Mouse (Mus musculus): ENCODE measurements at regions not wholly inside any gene's neighbourhood (a gene's known extent, or its start where the extent isn't known, plus 50 kb on each side); places are given as distances from the start of the nearest gene placed in this dataset.

DNA sequence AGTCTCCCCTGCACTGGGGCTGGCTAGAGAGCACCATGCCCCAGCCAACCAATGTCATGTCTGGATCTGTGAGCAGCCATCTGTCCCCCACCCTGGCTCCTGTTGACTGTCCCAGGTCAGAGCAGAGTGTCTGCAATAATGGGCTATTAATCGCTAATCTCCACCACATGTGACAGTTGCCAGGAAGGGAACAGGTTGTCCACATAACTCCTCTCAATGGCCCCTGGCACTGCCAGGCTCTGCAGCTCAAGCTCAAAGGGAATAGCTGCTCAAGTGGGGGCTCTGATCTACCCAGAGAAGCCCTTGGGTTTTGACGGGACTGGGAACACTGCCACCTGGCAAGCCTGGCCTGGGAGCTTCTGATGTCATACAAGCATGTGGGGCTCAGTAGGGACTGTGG, 231.4 kb downstream of the Cryba4 start:
- DNase-seq (ENCODE audit: low spot score): peak; percentile 83

DNA sequence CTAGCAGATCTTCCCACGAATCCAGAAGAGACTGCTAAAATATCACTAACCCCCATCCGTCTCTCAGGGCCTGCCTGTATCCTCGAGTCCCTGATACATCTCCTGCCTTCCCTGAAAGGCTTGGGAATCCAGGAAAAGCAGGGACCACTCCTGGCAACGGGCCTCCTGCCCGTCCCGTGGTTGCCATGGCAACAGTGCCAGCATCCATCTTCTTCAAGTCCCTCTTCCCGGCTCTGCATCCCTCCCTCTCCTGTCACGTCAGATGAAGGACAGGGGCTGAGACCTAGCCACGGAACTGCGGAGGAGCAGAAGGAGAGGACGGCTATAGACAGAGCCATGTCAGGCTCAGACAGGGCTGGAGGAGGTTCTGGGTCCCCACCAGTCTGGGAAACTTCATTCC, 222.4 kb downstream of the Cryba4 start:
- no peak for DNase-seq (ENCODE audit: low spot score)

DNA sequence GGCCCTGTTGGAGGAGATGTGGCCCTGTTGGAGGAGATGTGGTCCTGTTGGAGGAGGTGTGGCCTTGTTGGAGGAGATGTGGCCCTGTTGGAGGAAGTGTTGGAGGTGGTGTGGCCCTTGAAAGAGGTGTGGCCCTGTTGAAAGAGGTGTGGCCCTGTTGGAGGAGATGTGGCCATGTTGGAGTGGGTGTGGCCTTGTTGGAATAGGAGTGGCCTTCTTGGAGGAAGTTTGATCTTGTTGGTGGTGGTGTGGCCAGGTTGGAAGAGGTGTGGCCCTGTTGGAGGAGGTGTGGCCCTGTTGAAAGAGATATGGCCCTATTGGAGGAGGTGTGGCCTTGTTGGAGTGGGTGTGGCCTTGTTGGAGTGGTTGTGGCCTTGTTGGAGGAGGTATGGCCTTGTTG, 220.3 kb downstream of the Cryba4 start:
- DNase-seq (ENCODE audit: low spot score): no peak

DNA sequence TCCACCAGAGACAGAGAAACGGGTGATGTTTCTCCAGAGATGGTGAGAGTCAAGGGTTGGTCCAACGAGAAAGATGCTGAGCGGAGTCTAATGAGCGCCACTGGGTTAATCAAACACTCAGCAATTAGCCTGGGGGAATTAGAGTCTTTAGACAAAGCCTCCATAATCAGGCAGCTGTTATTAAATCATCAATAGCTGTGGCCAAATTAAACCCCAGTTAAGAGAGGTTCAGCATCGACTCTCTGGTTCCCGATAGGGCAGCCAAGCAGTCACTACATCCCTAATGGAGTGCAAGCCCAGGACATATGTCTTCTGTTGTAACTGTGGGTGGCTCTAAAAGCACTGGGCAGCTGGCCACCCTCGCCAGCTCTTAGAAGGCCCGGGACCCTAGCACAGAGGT, 216.9 kb downstream of the Cryba4 start:
- DNase-seq (ENCODE audit: low spot score): no peak

DNA sequence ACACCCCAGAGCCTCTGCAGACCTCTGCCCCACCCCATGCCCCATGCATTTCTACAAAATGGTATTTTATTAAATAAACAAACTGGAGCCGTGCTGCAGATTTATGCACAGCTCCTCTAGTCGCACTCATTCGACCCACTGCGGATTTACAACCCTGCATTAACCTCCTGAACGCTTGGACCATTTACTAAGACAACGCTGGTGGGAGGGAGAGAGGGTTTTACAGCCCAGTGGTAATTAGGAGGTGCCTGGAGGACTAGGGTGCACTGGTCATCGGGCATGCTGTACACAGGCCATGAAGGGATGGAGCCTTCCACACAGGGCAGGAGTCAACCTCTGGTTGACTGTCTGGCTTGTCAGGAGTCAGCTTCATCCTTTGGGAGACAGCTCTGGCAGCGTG, 215.2 kb downstream of the Cryba4 start:
- DNase-seq (ENCODE audit: low spot score): no peak

DNA sequence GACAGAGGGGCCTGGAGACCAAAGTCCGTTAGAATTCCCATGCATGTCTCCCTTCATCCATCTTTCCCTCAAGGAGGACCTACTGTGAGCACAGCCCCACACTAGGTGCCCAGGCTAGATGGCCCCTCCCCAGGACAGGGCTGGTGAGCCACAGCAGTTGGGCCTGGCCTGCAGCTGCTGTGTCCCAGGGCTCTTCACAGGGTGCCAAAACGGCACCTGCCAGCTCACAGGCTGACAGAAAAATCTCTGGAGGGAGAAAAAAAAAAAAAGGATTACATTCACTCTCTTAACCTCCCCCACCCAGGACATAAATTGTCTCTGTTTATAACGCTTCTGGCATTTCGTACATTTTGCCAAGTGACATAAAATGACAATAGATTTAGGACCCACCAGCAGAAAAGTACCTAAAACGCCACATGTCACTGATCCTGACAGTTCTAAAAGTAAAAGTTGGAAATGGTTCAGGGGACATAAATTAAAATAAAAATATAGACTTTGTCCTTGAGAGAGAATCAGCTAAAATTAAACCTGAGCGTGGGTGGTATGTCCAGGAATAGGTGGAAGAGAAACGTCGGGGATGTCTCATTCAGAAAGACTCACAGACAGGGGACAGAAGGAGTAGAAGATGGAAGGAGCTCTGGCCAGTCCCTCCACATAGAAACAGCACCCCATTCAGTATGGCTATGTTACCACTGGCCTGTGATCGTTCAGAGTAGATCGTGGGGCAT, 212.5 kb downstream of the Cryba4 start:
- DNase-seq (ENCODE audit: low spot score): no peak

DNA sequence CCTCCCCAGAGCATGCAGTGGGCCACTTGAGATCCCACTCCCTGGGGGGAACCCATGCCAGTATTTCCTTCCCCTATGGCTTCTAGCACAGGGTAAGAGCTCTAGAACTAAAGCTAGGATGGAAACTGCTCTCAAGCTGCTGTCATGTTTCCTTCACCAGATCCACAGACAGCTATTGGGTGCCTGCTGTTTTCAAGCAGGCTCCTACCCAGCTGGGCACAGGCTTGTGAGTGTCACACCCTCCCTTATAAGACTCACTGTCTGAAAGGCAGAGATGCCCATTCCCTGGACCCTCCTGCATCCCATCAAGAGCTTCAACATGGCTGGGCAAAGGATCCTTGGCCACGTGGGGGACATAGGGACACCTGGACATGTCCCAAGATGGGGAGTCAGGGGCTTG, 211.6 kb downstream of the Cryba4 start:
- DNase-seq (ENCODE audit: low spot score): no peak

DNA sequence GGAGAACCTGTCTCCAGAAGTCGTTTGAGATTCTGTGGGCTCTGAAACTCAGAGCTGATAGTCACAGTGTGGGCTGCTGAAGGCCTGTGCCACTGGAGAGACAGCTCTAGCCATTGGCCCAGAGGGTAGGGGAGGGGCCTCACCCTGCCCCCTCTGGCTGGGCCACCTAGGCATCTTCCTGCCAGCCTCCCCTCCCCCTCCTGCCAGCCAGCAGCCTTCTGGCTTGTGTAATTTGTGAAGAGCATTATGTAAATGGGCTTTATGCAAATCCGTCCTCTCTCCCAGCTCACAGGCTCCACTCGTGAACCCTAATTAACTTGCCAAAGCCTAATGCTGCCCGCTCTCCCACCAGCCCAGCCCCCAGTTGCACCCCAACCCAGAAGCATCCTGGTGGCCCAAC, 211.0 kb downstream of the Cryba4 start:
- DNase-seq (ENCODE audit: low spot score): no peak

DNA sequence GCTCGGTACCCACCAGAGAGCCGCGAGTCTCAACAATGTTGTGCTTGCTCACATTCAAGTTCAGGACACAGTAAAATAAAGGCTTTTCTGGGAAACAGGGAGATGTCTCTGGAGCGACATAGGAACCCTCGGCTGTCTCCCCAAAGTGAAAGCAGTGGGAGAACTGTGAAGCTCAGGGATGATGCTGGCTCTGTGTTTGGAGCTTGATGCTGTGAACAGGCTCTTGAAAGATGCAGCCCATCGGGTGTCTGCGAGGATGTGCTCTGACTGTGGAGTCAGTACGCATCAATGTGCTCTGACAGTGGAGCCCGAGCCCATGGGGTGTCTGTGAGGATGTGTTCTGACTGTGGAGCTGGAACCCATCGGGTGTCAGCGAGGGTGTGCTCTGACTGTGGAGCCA, 210.1 kb downstream of the Cryba4 start:
- no peak for DNase-seq (ENCODE audit: low spot score)

DNA sequence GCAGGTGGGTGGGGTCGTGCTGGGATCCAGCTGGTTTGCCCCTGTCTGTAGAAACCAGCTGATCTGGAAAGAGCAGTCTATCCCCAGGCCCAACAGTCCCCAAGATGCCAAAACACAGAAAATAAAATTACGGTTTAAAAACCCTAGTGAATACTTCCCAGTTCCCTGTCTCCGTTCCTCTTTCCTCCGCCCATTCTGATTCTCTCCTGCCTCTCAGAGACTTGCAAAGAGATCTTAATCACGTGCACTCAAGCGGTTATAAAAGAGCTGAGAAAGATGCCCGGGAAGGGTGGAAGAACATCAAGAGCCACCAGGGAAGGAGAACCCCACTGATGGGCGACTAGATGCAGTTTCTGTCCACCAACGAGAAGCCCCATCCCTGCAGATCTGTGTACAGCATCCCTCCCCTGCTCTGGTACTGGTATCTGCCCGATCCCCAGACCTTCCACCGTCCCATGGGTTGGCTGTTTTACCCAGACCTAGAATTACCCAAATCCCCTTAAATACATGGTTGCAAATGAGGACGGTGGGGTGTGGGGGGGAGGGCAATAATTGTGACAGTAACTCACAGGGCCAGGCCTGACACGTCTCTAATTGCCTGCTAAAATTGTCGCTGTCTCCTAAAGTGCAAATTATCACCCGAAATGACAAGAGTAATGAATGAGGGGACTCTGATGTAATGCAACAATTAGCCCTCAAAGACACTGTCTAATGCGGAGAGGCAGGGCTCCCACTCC, 202.1 kb downstream of the Cryba4 start:
- no peak for DNase-seq (ENCODE audit: low spot score)

DNA sequence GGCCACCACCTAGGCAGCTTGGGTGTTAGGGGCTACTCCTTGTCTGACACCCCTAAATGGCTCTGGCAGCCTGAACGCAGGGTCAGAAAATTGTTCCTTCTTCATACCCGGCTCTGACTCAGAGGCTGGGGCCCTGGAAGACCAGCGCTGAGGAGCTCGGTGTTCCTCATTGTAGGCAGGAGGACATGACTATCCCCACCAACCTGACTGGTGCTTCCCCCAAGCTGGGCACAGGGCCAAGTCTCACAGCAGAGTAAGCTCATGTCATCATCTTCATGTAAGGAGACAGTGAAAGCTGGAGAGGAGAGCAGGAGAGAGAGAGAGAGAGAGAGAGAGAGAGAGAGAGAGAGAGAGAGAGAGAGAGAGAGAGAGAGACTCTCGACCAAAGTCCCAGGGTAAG, 201.4 kb downstream of the Cryba4 start:
- DNase-seq (ENCODE audit: low spot score): no peak

DNA sequence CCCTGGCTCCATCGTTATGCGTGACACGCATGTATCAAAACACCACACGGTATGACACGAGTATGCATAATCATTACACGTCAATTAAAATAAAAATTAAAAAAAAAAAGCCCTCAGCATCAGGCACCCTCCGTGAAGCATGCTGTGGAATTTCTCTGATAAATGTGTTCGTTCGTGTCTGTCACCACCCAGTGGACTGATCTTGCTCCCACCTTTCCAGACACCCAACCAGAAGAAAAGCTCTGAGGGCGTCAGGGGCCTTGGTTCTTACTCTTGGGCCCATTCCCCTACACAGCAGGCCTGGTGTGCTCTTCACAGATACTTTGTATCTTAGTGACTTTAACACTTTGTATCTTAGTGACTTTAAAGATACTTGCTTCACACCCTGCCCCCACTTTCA, 200.5 kb downstream of the Cryba4 start:
- no peak for DNase-seq (ENCODE audit: low spot score)

DNA sequence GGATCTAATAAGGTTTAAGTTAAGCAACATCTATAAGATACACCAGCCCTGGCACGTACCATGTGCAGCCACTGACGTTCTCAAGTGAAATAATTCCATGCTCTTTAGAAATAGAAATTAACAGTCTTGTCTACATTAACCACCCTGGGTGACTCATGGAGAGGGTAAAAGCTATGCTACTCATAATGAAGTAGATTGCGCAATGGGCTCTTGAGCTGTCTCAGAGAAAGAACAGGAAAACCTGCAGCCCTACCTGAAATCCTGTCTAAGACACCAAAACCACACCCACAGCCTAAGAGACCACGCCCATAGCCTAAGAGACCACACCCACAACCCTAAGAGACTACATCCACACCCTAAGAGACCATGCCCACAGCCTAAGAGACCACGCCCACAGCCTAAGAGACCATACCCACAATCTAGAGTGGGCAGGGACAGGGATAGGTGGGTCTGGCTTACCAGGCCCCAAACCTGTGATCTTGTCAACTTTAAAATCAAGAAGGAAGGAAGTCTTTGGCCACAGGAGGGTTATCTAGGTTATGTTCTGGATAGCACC, 198.6 kb downstream of the Cryba4 start:
- no peak for DNase-seq (ENCODE audit: low spot score)

DNA sequence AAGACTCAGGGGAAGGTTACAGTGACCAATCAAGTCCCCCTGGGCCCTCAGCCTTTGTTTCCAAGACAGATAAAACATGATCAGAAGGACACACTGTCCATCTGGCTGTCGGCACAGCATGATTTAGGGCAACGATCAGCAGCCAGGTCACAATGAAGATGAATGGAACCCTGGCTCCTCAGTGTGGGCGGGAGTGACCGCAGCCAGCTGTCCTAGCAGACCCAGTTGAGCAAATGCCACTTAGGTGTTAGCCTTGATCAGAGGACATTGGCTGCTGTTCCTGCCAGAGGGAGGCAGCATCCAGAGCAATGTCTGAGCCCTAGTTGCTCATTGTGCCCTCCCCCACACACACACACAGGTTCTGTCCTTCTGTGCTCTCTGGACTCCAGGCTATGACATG, 197.3 kb downstream of the Cryba4 start:
- DNase-seq (ENCODE audit: low spot score): no peak

DNA sequence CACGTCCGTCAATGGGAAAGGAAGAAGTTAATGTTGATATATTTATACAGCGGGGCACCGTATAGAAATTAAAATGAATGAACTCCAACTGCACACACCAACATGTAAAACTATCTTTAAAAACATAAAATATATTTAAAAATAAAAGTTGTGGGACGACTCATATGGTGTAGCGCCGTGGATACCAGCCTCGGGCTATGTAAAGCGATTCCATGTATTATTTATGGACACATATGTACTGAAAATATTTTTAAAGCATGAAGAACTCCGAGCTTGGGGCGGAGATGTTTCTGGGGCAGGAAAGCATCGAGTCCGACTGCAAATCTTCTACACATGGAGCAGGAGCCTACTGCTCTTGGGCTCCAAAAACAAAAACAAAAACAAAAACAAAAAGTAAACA, 182.4 kb downstream of the Cryba4 start:
- DNase-seq (ENCODE audit: low spot score): no peak

DNA sequence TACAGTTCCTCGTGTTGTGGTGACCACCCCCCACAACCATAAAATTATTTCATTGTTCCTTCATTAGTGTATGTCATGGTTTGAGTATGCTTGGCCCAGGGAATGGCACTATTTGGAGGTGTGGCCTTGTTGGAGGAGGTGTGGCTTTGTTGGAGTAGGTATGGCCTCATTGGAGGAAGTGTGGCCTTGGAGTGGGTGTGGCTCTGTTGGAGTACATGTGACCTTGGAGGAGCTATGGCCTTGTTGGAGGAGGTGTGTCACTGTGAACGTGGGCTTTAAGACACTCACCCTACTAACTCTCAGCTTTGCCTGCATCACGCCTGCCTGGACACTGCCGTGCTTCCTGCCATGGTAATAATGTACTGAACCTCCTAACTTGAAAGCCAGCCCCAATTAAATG, 179.9 kb downstream of the Cryba4 start:
- no peak for DNase-seq (ENCODE audit: low spot score)

DNA sequence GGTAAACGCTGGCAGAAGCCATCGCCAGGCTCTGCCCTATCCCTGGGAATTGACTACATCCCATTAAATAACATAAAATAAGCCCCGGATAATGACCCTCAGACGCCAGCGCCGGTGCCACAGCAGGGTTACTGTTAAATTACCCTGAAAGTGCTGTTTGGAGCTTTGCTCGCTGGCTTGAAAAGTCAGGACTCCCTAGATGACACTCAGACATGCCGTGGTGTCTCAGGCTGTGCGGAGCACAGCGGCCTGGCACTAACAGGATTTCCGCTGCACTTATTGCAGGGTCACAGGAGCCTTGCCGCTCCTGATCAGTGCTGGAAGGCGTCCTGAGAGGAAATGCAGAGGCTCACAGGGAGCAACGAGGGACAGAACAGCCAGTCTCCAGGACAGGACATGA, 175.2 kb downstream of the Cryba4 start:
- no peak for DNase-seq (ENCODE audit: low spot score)

DNA sequence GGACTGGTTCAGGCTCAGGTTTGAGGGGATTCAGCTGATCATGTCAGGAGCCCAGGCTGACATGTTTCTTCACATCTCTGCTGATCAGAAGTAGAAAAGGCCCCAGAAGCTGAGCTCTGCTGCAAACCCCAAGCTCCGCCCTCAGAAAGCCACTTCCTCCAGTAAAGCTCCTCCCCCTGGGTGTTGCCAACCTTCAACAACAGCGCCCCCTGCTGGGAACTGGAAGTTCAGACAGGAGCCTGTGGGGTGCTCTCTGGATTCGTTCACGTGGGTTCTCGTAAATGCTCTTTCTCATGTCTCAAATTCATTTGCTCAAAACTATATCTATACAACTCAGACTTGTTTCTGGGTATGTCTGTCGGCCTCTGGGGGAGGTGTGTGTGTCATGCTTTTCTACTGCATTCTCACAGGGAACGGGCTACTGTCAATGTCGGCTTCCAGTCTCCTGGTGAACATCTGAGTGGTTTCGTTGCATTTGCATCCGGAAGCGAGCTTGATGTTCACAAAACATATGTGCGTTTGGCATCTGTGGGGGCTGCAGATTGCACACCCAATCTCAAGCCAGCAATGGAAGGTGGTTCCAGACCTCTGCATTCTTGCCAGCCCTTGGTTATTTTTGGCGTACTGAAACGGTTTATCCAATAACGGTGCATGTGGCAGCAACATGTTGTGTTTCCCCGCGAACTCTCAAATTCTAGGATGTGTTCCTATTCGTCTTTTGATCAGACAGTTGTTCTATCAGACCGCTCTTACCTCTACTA, 174.3 kb downstream of the Cryba4 start:
- DNase-seq (ENCODE audit: low spot score): no peak

DNA sequence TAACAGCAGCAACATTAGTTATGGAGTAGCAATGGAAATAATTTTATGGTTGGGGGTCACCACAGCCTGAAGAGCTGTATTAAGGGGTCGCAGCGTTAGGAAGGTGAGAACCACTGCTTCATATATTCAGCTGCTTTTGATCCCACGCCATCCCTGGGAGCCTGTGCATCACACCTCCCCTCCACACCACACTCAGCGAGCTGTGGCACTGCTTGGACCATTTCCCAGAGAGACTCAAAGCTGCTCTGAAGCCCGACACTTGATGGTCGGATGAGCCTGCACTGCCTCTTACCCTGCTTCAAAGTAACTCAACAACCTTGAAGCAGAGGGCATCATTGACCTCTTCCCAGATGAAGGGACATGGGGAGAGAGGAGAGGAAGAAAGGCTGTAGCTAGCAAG, 171.3 kb downstream of the Cryba4 start:
- DNase-seq (ENCODE audit: low spot score): no peak

DNA sequence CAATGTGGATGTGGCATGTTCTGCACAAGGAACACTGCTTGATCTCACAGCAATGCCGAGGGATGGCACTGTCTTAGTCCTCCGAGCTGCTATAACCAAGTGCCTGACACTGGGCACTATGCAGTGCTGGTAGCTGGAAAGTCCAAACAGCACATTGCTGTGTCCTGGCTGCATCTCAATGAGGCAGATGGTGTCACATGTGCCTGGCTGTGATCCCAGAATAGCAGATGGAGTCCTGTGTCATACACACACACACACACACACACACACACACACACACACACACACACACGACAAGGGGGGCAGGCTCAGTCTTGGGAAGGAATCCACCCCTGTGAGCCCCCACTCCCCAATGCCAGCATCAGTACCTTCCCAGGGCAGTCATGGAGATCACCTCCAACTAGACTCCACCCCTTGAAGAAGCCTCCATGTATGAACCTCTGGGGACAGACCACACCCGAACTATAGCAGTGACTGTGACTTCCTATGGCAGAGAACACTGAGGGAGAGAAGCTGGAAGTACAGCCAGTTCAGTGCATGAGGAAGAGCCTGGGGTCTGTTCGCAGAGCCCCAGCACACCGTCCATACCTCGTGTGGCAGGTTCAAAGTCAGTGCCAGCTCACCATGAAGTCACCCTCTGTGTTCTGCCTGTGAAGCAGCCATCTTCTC, 160.3 kb downstream of the Cryba4 start:
- peak; percentile 19 for DNase-seq (ENCODE audit: low spot score)

DNA sequence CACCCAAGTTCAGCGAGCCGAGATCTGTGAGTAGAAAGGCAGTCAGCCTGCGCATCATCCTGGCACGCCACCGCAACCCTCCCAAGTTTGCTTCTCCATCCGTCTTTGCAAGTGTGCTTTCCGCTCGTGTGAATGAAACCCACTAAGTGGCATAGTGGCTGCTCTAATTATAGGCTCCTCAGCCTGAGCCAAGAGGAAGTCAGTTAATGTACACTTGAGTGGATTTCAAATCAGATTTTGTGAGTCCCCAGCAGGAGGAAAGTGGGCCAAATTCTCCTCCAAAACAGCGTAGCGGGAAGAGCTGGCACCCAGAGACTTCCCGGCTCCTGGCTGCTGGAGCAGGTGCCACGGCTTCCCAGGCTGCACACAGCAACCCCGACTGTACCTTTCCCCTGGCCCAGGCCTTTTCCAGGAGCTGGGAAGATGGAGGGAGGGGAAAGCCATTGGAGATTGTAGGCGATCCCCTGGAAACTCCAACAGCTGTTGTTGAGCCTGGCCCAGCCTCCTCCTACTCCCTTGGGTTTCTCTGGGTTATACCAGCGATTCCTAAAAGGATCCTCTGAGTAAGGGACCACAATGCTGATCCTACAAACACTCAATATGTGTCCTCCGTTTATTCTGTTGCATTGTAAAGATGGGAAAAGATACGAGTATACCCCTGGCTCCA, 158.3 kb downstream of the Cryba4 start:
- no peak for DNase-seq (ENCODE audit: low spot score)

Measured in heart, adult 8-10 months (tissue).